In the genomic region with DNA sequence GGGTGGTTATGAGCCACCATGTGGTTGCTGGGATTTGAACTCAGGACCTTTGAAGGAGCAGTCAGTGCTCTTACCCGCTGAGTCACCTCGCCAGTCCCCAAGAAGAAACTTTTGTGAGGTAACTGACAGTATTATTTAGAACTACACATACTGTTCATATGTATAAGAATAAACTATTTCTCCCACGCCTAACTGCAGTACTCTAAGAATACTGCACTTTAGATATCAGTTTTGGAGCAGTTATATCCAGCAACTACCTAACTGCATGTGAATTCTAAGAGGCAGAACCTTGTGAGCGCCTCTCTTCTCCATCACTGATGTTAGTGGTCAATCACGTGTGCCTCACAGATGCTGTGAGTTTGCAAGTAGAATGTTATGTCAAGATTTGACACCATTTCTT, we compare ENCODE assay signal across 16 mouse cellular contexts.
"Had no signal": no experiment of that assay in that cellular context is flagged by ENCODE, and none has a peak within 500 bp of the region (broad histone marks: within the 10 kb centered on the region; RNA-seq: fewer than 3 reads in every experiment).

No protein-coding gene starts in this region.

- H3K9ac ChIP-seq: neural tube, embryonic 13.5 days; neural tube, embryonic 15.5 days; stomach, embryonic 15.5 days had no signal

- DNase-seq: retina, postnatal 1 day; right cerebral cortex, adult 18-20 months; right cerebral cortex, postnatal 14 days; right cerebral cortex, postnatal 25 days; right cerebral cortex, postnatal 4 days; spleen, adult 18-20 months; thymus, adult 18-20 months; thymus, adult 2 months; thymus, postnatal 14 days; thymus, postnatal 25 days; thymus, postnatal 36 days; thymus, postnatal 4 days had no signal

- H3K4me2 ChIP-seq: neural tube, embryonic 13.5 days; neural tube, embryonic 15.5 days; stomach, embryonic 15.5 days had no signal

- H3K27me3 ChIP-seq: neural tube, embryonic 13.5 days; neural tube, embryonic 15.5 days; stomach, embryonic 15.5 days had no signal

- H3K4me3 ChIP-seq: neural tube, embryonic 13.5 days; neural tube, embryonic 15.5 days; stomach, embryonic 15.5 days had no signal

- H3K27ac ChIP-seq: neural tube, embryonic 13.5 days; neural tube, embryonic 15.5 days; stomach, embryonic 15.5 days; stomach, postnatal 0 days had no signal

- H3K9me3 ChIP-seq: neural tube, embryonic 13.5 days; neural tube, embryonic 15.5 days; stomach, embryonic 15.5 days had no signal
